Mouse (Mus musculus) adrenal gland, postnatal 10 days (tissue): Measurements from ENCODE around the gene Ascl2. TPM values are rescaled to one million over a fixed set of nuclear protein-coding genes. Genes with fewer than 3 reads are reported as not detected.

Experiments
- DNase-seq: peaks from one replicate; pipeline ENCODE4 v3.0.0; 2021; ENCODE audit warnings: mixed read lengths
- long read RNA-seq, 2 experiments: library from polyadenylated mRNA; stranded (forward); transcript quantifications; one replicate each; pipeline ENCODE4 v2.0.0; 2021
- total RNA-seq, 2 experiments: library from RNA; stranded (reverse); gene quantifications; 2 replicates each; pipeline ENCODE4 v1.2.3; 2021

Gene Ascl2
- under 1 TPM in 1 of 2 experiments, not detected in 1; 0.24 TPM for total RNA-seq
- long read RNA-seq, experiment 1 = 0 reads
- long read RNA-seq, experiment 2, partial matches to known transcripts = 1 of 1 reads
- long read RNA-seq, experiment 2, other reads (novel, unspliced or antisense) = 0 of 1 reads

DNA sequence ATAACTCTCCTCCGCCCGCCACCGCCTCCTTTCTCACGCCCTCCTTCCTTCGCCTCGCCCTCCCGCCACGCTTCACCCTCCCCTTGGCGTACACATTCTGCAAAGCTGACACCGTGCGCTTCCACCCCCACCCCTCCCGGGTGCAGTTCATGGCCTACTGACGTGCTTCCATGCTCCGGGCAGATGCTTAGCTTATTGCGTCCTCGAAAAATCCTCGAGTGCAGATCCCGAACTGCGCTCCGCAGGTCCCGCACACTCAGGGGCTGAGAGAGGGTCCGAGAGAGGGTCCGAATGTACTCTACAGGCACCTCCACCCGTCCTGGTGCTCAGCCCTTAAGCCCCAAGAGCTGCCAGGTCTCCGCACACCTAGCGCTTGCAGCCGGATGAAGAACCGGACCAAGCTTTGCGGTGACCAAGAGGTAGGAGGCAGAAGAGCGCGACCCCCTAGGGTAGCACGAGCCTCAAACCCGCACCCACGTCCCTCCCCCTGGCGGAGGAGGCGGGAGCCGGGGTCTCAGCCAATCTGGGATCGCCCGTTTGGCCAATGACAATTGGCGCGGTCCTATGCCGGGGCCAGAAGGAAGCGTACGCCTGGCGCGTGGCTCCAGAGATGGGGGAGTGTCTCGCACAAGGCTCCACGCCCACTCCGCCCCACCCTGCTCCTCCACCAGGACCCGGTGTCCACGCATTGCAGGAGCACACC, at the start of gene Ascl2:
Gene Ascl2, minus strand, starts transcription at position 456 of the 703 bp plus-strand sequence.
- peak; percentile 32 for DNase-seq

DNA sequence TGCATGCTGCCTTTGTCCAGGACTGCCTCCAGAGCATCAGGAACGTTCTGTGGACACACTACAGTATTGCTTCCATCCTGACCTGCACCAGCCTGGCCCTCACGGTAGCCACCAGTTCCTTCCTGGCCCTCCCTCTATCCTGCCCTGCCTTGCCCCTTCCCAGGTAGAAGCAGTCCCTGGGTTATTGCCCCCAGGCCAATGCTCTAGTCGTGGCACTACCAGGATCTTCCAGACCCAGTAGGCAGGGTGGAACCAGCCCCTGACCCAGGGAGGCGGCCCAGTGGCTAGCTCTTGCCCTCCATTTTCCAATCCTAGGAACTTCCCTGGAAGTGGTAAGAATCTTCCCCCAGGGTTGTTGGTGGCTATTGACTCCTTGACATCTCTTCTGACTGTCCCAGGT, 48.1 kb upstream of the Ascl2 start:
- no peak for DNase-seq

DNA sequence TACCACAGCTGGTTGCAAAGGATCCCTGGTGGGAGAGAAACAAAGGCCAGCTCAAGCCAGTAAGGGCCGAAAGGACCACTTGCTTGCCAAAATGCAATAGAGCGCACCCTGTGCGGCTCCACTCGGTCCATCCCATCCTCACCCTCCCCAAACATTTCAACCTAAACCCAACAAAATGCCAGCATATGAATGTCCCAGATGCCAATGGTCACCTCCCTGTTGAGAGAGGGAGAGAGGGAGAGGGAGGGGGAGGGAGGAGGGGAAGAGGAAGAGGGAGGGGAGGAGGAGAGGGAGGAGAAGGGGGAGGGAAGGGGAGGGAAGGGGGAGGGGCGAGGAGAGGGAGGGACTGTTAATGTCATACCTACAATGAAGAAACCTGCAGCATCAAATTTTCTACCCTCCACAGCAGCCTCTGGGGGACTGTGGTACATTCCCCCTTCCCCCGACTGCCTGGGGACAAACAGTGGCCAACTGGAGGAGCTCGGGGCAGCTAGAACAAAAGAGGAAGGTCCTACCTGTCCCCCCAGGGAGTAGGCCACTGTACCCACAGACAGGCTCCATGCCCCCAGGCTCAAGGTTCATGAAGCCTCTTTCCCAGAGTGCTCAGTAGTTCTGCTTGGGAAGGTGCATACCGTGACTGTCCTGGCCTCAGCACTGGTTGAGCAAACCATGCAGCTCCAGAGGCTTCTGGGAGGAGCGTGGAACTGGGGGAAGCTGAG, 47.5 kb upstream of the Ascl2 start:
- DNase-seq = no peak

DNA sequence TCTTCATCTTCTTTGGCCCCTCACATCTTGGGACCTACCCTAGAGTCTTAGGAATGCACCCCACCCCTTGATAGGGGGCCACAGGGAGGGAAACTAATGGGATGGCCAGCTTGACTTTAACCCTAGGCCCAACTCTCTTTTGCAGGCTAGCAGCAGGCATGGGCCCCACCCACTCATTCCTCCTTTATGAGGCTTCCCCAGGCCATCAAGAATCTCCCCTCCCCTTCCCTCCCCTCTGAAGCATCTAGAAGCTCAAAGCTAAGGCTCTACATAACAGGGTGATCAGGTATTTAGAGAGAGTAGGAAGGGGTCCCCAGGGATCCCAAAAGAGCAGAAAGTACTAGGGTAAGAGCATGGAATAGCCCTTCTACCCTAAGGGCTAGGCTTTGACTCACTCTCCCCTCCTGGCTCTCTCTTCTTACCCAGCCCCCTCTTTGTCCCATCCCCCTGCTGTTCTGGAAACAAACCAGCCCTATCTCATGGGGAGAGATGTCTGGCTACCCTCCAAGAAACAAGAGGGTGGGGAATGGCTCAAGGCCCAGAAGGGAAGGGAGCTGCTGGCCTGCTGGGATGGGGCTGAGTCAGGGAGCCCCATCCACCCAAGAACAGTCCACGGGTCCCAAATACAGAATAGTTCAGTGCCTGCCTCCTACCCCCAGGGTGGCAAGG, 46.8 kb upstream of the Ascl2 start:
- DNase-seq = peak; percentile 83

DNA sequence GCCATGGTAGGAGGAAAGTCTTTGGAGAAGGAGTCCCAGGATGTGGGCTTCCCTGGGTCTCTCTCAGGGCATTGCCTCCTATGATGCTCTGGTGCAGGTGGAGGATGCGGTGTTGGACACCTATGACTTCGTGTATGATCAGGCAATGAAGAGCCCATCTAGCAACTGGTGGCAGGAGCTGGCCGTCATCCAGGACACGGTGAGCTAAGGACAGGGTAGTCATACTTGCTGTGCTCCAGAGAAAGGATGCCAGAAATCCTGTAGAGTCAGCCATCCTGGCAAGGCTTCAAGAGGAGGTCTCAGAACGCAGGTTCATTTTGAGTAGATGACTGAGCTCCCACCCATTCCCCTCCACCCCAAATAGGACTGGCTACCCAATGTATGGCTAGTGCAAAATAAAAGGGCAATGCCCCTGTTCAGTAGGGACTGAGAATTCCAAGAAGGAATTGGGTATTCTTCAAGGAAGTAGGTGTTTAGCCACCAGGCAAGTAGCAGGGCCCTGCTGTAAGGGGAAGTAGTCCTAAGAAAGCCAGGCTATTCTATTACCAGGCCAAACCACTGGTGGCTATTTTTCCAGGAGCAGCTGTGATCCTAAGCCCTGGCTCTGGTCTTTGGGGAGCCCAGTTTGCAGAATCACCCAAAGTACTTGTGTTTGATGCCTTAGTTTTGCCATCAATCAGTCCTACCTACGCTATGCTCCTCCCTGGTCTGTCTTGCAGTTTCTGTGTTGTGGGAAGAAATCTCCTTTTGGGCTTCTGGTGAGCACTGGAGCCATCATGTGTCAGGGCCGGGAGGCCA, 46.0 kb upstream of the Ascl2 start:
- DNase-seq = peak; percentile 76

DNA sequence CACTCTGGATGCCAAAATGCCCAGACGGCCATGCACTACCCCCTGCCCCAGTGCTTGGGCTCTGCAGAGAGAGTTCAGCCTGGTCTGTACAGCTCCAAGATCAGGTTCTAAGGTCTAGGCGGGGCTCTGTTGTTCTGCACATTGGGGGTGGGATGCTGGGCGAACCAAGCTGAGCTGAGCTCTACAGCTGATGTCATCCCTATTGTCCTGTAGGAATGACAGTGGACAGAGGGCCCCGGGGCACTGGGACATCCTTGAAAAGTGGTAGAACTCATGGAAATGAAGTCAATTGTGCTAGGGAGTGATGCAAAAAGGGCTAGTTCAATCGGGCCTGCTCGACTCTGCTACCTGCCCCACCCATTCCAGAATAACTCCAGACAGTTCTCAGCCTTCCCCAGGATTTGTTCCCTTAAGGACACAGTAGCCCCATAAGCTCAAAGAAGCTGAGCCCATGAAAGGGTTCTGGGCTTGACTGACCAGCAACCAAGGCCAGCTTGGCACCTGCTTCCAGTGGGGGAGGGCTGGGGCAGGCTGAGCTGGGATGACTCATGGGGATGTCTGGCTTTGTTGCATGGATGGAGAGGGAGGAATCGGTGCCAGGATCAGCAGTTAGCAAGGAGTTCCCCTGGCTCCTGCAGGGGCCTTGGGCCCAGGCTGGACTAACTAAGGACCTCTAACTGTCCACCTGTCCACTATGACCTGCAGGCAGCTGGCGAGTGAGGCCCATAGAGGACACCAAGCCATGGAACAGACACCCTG, 44.5 kb upstream of the Ascl2 start:
- DNase-seq = peak; percentile 89

DNA sequence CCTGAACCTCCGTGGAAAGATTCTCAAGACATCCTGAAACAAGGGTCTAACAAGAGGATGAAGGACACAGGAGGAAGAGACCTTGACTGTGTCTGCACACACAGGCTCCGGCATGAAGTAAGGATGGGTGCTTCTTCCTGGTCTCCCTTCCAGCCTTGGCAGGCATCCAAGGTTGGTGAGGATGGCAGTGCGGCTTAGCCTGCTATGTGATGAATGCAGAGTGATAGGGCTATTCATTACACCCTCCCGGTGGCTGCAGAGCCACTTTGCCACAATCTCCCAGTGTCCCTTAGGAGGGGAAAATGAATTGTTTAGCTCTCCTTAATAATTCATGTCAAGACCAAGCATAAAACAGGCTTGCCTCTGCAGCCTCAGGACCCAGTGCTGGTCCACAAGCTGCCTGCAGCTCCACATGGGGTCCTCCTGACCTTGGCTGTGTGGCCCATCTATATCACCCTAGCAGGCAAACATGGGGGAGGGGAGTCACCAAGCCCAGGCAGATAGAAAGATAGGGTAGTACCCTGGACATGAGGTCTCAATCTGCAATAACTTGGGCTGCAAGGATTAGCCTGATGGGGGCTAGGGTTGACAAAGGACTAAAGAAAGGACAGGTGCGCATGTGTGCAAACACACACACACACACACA, 43.3 kb upstream of the Ascl2 start:
- DNase-seq = peak; percentile 73

DNA sequence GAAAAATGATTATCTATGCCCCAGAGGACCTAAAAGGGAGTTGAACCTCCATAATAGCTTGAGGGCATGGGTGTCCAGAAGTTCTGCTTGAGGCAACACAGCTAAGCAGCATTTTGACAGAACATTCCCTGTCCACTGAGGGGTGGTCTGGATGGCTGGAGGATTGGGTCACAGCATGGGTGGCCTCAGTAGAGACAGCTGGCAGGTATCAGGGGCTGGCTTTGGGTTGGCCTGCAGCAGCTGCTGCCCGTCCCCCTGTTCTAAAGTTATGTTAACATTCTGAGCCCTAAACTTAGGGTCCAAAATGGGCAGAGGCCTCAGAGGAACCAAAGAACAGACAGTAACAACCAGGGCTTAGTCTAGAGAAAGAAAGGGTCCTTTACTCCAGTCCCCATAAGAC, 42.2 kb upstream of the Ascl2 start:
- no peak for DNase-seq

DNA sequence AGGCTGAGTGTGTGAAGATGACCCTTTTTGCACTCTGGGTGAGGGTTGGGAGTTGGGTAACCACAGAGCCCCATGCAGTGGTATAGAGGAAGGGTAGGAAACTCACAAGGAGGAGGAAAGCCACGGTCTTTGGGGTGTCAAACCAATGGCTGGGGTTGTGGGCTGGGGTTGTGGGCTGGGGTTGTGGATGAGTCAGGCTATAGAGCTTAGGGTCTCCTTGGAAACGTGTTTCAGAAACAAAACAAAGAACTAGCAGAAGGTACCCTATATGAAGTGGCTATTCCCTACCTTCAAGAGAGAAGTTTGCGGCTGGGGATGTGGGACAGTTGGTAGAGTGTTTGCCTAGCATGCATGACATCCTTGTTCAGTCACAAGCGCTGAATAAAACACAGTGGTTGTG, 40.9 kb upstream of the Ascl2 start:
- DNase-seq = no peak

DNA sequence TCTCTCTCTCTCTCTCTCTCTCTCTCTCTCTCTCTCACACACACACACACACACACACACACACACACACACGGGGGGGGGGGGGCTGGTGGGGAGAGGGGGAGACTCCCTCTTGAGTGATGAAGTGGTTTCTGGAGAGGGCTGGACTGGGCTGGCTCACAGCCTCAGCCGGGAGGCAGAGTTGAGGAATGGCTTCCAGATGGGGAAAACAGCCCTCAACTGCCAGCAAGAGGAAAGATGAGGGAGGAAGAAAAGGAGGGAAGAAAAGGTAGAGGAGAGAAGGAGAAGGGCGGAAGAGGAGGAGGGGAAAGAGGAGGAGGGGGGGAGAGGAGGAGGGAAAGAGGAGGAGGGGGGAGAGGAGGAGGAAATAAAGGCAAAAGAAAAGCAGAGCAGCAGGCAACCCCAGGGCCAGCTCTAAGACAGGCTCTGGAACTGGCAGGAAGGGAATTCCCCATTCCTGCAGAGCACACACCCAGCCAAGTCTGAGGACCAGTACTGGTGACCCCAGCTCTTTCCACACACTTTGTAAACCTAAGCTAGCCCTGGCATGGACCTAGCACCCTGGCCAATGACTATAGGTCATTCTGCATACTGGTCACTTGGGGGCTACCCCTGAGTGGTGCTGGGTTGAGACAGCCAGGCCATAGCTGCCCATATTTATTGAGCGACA, 40.1 kb upstream of the Ascl2 start:
- DNase-seq = no peak

DNA sequence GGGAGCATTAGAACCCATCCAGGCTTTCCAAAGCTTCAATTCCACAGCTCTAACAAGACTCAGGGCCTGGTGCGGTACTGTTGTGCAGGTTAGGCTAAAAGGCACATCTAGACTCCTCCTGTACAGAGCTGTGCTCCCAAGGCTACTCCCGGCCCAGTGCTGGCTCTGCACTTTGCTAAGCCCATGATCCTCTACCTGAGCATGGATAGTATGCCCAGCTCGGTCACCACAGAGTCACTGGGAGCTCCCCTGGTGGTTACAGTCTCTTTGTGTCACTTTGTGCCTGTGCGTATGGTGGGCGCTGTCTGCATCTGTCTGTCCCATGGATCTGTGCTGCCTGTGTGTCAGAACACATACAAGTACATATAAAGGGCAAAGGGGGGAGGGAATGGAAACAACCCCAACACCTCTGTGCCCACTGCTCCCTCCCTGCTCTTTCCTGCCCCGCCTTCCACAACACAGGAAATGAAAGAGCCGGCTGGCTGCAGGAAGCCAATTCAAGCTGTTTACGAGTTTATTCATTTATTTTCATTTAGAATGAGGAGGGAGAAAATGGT, 39.4 kb upstream of the Ascl2 start:
- peak; percentile 50 for DNase-seq

DNA sequence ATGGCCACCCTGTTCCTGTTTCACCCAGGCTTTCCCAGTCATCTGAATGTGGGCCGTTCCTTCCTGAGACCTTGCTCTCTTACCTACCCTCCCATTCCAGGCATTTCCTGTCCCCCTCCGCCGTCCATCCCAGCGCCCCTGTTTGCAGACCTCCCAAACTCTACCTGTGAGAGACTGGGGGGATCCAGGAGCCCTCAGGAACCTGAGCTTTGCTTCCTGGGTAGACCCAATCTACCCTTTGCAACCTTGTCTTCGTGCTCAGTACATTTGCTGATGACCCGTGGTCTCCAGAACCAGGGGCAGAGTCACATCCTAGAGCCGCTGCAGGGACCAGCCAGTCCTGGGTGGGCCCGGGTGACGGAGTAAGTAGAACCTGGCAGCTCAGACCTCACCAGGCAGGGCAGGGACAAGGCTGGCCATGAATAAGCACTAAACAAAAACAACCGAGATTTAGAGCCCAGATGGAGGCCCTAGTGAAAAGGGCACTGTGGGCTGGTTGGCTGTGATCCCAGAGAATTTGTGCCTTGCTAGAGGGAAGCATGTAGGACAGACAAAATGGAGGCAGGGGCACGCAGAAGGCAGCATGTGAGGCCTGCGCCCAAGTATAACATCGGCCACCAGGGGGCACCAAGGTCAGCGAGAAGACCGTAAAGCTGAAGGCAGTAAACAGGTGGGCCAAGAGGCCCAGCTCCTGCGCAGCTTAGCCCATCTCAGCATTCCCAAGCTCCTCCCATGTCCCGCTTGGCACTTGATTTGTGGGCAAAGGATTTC, 38.7 kb upstream of the Ascl2 start:
- DNase-seq = peak; percentile 97

DNA sequence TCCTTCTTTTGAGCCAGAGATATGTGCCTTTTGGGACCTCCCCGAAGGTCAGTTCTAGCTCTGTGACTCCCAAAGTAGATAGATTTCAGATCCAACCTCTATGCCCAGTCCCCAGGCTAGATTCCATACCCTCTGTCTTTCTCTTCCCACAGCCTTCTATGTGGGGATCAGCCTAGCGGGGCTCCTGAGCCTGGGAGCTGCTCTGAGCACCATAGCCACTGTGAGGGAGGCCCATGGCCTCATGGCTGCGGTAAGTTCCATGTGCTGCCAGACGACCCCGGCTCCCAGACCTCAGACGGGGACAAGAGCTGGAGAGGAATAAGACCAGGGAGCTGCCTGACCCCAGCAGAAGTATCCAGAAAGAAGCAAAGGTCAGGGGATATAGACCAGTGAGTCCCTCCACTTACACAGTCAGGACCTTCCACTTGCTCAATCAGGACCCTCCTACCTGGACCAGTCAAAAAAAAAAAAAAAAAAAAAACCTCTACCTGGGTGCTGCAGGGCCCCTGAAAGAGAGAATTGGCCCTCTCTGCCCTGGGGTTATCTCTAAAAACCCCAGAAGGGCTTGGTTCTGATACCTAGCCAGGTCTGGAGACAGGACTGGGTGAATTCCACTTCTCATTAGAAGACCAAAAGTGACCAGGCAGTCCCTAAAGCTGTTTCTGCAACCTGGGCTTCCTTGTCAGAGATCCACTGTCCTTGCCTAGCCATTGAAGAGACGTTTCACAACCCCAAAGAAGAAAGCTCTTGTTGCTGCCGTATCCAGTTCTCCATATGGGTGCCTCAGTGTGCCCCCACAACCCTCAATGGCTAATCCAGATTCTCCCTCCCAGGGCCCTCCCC, 37.9 kb upstream of the Ascl2 start:
- no peak for DNase-seq

DNA sequence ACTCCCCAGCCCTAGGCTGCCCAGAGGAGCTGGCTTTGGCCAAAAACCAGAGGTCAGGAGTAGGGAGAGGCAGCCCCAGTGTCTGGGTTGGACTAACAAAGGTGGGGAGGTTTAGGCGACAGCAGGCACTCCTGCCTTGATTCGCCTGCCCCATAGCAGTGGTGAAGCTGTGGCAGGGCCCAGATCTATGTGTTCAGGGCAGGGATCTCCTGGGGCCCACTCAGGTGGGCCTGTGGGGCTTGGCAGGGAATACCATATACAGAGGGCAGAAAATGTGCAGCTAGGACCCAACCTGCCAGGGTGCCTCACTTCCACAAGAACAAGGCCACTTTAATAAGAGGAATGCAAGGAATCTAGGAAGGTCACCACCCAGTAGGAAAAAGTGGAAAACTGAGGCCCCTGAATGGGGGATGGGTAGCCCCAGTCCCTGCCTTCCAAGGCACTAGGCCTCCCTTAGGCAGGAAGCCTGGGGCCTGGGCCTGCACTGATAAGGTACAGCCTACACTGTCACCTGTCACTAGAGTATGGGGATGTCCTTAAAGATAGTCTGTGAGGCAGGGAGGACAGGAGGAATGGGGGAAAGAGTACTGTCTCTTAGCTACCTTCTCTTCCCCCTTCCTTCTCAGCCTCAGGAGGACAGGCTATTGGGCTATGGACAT, 37.2 kb upstream of the Ascl2 start:
- DNase-seq = no peak

DNA sequence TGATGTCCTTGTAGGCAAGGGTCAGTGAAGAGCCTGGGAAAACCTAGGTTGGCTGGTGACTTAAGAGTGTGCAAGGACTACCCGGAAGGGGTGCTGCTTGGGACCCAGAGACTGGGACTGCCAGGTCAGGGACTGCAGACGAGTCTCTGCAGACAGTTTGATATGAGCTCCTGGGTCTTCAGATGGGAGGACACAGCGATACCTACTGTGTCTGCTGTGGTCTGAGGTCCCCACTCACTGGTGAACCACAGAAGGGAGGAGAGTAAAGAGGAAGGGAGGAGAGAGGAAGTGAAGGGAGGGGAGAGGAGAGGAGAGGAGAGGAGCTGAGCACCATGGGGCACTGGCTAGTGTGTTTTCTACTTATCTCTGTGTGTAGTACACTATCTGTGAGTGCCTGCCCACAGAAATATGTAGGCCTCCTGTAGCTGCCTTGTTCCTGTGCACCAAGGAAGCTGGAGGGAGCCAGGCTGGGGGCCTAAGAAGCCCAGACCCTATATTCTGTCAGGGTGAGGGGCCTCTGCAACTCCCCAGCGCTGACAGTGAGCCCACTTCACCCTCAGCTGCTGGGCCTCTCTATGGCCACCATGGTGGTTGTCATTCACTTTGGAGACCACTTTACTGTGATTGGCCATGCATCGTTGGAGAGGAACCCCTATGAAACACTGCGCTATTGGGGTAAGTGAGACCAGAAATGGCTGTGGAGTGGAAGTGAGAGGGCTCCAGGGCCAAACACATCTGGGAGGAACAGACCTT, 36.5 kb upstream of the Ascl2 start:
- no peak for DNase-seq

DNA sequence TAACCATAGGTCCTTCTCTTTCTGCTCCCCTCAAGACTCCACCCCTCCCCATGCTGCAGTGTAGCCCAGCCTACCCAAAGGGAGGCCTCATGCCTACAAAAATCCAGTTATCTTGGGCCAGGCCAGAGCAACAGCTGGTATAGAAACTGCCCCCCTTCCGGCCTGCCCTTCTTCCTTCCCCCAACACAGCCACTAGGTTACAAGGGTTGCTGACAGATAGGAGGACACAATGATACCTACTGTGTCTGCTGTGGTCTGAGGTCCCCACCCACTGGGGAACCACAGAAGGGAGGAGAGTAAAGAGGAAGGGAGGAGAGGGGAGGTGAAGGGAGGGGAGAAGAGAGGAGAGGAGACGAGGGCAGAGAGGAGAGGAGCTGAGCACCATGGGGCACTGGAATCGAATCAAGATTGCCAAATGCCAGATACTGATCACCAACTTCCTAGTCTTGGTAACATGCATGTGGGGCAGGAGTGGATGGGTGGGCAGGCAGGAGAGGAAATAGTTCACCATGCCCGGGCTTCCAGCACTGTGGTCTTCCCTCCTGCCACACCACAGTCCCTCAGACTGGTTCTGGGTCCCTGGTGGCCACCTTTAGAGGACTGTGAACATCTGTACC, 35.8 kb upstream of the Ascl2 start, which contains the start of gene Tspan32:
Gene Tspan32, plus strand, starts transcription at position 320 of the 617 bp plus-strand sequence.
- no peak for DNase-seq
